Mouse (Mus musculus) gastrocnemius, postnatal 4 days (tissue): ENCODE data around the gene Atp5e. TPM values are rescaled to one million over a fixed set of nuclear protein-coding genes. Genes with fewer than 3 reads are reported as not detected.

Experiments
- DNase-seq, 2 experiments: peaks; one replicate each; pipeline ENCODE4 v3.0.0; 2021 to 2022; ENCODE audit warnings: low spot score in 2 of 2, mixed read lengths in 2 of 2
- total RNA-seq, 2 experiments: library from RNA; stranded (reverse); gene quantifications; 2 replicates each; pipeline ENCODE4 v1.2.3; 2021

The Atp5e gene
- total RNA-seq, 2 experiments from 2014 or later = 771 to 884 TPM

- DNase-seq = no peak
These were observed 42.8 kb downstream of the Atp5e start for GRCm38 (mm10) chr2:174421107-174421506.

GRCm38 (mm10) chr2:174415731-174416310 is 48.1 kb downstream of the Atp5e start, which contains the start of gene Nelfcd:
Gene Nelfcd (plus strand): TSS chr2:174415804.
- DNase-seq = peak; percentile 85 to 93

GRCm38 (mm10) chr2:174415001-174415730 is 48.7 kb downstream of the Atp5e start:
- DNase-seq = no peak

GRCm38 (mm10) chr2:174413127-174413526 is 50.8 kb downstream of the Atp5e start:
- DNase-seq = no peak

Other genes starting within 250 kb of the Atp5e start
- gene Gnas, start 179.8 kb downstream of the Atp5e start, total RNA-seq = 1,000 to 10,000 TPM; 3,196 to 3,475 TPM
- 1 to 10 TPM; 4.8 to 6.4 TPM for gene Gm20721, start 117.4 kb downstream of the Atp5e start, total RNA-seq
- 10 to 100 TPM; 58.8 to 77.5 TPM for gene Nelfcd, start 48.3 kb downstream of the Atp5e start, total RNA-seq
- gene Ctsz, start 25.1 kb downstream of the Atp5e start, total RNA-seq = 10 to 100 TPM; 80.8 to 95.9 TPM
- gene Tubb1, start 13.4 kb downstream of the Atp5e start, total RNA-seq = under 1 TPM; 0.26 to 0.52 TPM
- 10 to 100 TPM; 58.9 to 62.8 TPM for gene Prelid3b, start 9.0 kb upstream of the Atp5e start, total RNA-seq
- under 1 TPM; 0.08 to 0.10 TPM for gene Zfp831, start 179.4 kb upstream of the Atp5e start, total RNA-seq